Mouse (Mus musculus): ENCODE results near the gene Eif3d.

GRCm38 (mm10) chr15:77941563-77941962, 29.1 kb downstream of the Eif3d start:
- TF ChIP-seq POLR2A (IDR thresholded peaks at IDR 0.05; ENCODE audit: insufficient read depth, low read length) (no peak), EP300 (IDR thresholded peaks at IDR 0.05; ENCODE audit: insufficient read depth, low read depth, low read length) (no peak)

Measured in ES-Bruce4 (cell line).